Mouse (Mus musculus) layer of hippocampus, adult 2 months (tissue): ENCODE results near the gene Rbp1. TPM values are rescaled to one million over a fixed set of nuclear protein-coding genes. Genes with fewer than 3 reads are reported as not detected.

ENCODE experiments used
- DNase-seq, 2 experiments: peaks; one replicate each; pipeline ENCODE4 v3.0.0; 2022; ENCODE audit warnings: low spot score in 2 of 2
- H3K27ac ChIP-seq: fragments of 200-600 bp; 2 replicates; pipeline ENCODE4 v1.8.1; 2022
- H3K4me3 ChIP-seq: fragments of 200-600 bp; 2 replicates; pipeline ENCODE4 v1.8.1; 2022; ENCODE audit warnings: mild to moderate bottlenecking
- CTCF ChIP-seq: fragments of 200-600 bp; conservative IDR thresholded peaks from 2 replicates; pipeline ENCODE4 v1.8.1; 2022; ENCODE audit warnings: antibody characterized with exemption, mild to moderate bottlenecking, moderate library complexity
- total RNA-seq, 2 experiments: library from RNA; stranded (reverse); gene quantifications; 2 replicates each; pipeline ENCODE4 v1.2.3; 2021

Gene Rbp1
- total RNA-seq, 2 experiments from 2014 or later: 4.3 to 4.9 TPM

DNA sequence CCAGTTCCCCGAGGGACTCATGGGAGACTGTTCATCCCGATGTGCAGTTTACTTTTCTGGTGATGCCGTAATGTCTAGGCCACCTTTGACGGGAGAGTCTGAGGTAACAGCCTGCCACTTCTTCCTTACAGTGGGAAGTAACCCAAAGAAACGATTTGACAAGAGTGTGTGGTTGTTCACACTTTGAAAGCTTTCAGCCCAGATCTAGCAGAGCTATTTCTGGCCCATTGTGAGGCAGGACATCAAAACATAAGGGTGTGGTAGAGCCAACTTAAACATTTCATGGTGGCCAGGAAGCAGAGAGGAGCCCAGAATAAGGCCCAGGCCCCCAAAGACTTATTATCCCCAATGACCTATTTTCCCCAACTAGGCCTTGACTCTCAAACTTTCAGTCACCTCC is 21.1 kb upstream of the Rbp1 start:
- TF ChIP-seq CTCF: no peak
- H3K4me3 ChIP-seq: no peak overlapping the region
- no peak overlapping the region for H3K27ac ChIP-seq
- no peak for DNase-seq

DNA sequence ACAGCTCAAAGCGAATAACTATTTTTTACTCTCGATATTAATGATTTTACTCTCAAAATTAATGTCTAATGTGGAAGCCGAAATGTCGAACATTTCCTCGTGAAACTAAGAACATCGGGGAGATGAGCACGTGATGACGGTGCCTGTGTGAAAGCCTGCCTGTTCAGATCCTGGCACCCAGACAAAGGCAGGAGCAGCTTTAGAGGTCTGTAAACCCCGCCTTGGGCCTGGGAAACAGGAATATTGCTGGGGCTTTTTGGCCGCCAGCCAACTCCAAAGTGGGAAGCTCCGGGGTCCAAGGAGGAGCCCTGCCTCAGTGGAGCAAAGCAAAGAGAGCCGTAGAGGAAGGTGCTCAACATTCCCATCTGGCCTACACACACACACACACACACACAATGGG is 15.0 kb upstream of the Rbp1 start:
- H3K27ac ChIP-seq: no peak overlapping the region
- no peak overlapping the region for H3K4me3 ChIP-seq
- no peak for DNase-seq
- TF ChIP-seq CTCF: no peak

DNA sequence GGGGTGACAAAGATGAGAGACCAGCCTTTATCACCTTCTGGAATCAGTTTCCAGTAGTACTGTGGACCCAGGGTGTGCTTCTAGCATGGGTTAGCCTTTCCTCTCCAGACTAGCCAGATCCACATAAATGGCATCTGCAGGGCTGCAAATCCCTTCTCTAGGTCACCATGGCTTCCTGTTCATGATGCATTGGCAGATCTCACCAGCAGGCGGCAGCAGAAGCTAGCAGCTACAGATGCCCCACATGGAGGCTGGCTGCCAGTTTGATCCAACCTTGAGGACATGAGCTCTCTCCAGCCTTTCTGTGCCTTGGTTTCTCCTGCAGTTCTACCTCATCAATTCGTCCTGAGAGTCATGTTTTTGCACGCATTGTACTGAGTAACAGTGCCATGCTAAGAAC is 13.6 kb upstream of the Rbp1 start:
- no peak overlapping the region for H3K27ac ChIP-seq
- no peak overlapping the region for H3K4me3 ChIP-seq
- DNase-seq: peak; percentile 70 to 77
- peak; percentile 94 for TF ChIP-seq CTCF

DNA sequence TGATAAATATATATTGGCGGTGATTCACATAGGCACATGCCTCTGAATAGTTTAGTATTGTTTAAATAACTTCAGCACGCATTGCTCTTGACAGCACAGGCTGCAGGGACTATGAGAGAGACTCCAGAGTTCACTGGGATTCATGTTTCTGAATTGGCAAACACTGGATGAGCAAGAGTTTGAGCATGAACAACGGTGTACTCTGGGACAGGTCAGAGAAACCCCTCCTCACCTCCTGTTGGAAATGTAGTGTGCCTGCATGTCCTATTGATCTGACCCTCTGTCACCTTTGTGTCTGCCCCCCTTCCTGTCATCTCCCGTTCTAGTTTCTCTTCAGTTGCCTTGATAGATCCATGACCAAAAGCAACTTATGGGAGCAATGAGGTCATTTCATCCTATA is 7.3 kb upstream of the Rbp1 start:
- no peak for TF ChIP-seq CTCF
- H3K27ac ChIP-seq: no peak overlapping the region

DNA sequence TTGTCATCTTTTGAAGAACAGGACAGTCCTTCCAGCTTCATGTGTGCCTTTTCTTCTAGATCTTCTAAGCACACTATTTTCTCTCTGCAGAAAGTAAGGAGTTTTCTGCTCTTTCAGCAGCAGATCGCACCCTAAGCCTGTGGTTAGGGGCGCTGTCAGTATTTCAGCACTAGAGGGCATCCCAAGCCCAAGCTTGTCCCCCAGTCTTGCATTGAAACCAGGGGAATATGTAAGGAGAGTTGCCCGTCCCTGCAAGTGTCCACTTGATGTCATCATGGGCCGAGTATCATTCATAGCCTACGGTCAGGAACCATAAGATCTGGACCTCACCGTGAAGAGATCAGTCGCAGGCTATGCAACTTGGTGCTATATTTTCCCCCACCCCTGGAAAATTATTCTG is 4.8 kb upstream of the Rbp1 start:
- H3K27ac ChIP-seq: no peak overlapping the region
- peak in 1 of 2 experiments; percentile 26 for DNase-seq
- peak; percentile 85 for TF ChIP-seq CTCF
- no peak overlapping the region for H3K4me3 ChIP-seq

More for the DNA sequence above, 7.3 kb upstream of the Rbp1 start:
- DNase-seq: no peak
- H3K4me3 ChIP-seq: no peak overlapping the region

DNA sequence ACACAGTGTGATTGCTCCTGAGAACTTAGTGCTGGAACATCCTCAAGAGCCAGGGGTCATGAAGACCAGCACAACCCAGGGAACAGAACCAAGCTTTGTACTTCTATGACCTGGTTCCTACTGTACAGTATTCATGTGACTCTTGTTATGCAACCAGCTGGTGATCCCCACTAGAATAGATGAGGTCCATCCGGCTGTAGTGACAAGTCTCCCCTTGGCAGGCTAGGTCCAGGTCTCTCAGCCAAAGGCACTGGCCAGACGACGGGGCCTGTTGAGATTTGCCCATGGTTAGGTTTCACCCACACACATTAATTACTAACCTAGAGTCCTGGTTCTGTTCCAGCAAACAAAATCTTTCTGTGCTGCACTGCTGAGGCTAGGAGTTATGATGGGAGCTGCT is 4.4 kb upstream of the Rbp1 start:
- H3K4me3 ChIP-seq: no peak overlapping the region
- no peak overlapping the region for H3K27ac ChIP-seq
- TF ChIP-seq CTCF: no peak
- no peak for DNase-seq

DNA sequence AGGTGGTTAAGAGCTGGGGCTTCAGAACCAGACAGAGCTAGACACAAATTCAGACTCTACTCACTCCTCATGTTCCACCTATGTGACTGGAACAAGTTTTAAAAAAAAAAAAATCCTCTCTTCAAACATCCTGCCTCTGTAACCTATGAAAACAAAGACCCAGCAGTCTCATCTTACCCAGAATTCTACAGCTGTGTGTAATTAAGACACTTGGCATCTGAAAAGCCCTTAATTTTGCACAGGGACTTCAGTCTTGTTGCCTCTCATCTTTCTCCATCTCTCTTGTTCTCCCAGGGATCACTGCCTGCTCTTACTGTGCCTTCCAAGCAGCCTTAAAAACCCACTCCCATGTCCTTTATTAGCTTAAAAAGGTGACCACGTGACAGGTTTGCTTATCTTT is 2.1 kb upstream of the Rbp1 start:
- Histone ChIP-seq H3K4me3 (no peak overlapping the region), H3K27ac (no peak overlapping the region)
- no peak for DNase-seq
- TF ChIP-seq CTCF: no peak

DNA sequence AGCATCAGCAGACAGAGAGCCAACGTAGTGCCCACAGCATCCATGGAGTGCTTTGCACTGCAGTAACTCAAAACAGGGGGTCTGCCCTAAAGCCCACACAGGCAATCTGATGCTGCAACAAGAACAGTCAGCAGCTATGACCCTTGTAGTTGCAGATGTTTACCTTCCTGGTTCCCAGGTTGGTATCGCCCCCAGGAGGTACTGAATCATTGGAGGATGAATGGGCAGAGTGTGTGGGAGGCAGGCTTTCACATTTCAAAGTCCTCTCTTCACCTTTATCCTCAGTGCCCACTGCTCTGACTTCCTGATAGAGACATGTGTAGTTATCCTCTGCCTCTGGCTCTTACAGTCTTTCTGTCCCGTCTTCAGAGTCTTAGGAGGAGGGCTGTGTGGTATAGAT is 858 bp upstream of the Rbp1 start:
- no peak for TF ChIP-seq CTCF
- no peak overlapping the region for H3K27ac ChIP-seq
- DNase-seq: no peak
- no peak overlapping the region for H3K4me3 ChIP-seq

DNA sequence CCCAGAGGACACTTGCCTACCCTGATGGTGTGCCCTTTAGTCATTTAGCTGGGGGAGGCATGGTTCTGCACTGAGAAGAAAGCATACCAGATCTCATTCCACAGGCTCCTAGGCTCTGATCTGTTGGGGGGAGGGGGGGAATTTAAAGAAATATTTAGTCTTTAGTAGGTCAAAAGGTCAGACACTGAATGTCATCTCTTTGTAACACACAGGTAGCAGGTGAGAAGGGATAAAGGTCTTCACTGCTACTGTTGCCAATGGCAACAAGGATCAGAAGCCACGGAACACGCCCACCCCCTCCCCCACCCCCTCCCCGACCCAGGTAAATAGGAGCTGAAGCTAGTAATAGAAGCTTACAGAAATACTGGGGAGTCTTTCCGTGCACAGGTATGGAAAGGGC is 930 bp downstream of the Rbp1 start:
- DNase-seq: no peak
- H3K27ac ChIP-seq: no peak overlapping the region
- H3K4me3 ChIP-seq: no peak overlapping the region
- no peak for TF ChIP-seq CTCF

DNA sequence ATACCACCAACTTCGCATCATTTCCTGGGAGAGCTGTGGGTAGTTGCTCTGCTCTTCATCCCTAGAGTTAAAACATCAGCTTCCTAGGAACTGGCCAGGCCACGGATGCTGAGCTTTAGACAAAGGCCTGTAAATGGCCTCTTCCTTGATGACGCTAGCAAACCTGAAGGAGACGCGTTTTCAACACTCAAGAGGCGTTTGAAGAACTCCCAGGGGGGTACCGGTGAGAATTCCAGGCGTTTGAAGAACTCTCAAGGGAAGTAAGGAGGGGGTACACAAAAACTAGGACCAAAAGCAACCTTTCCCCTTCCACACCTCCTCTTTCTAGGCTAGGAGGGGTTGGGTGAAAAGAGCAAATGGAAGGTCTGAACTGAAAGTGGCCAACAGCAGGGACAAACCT is 1.5 kb downstream of the Rbp1 start:
- H3K4me3 ChIP-seq: peak overlapping the region; percentile 52
- H3K27ac ChIP-seq: no peak overlapping the region
- TF ChIP-seq CTCF: no peak

DNA sequence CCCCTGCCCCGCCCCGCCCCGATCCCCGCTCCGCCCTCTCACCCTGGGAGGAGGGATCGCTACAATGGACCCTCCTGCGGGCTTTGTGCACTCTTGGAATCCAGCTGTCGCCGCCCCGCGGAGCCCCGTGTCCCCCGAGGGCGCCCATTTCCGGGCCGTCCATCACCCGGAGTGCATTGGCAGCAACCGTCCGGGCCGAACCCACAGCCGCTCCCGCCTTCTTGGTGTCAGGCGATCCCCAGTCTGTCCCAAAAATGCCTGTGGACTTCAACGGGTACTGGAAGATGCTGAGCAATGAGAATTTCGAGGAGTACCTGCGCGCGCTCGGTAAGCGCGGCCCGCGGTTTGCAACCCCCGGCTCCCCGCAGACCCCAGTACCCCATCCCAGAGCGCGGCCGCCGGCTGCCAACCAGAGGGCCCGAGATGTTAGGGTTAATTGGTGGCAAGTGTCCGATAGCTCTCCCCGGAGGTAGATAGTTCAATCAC is 2.0 kb downstream of the Rbp1 start:
- H3K27ac ChIP-seq: no peak overlapping the region
- DNase-seq: no peak
- H3K4me3 ChIP-seq: peak overlapping the region; percentile 52
- TF ChIP-seq CTCF: no peak

More for the DNA sequence above, 1.5 kb downstream of the Rbp1 start:
- DNase-seq: no peak

DNA sequence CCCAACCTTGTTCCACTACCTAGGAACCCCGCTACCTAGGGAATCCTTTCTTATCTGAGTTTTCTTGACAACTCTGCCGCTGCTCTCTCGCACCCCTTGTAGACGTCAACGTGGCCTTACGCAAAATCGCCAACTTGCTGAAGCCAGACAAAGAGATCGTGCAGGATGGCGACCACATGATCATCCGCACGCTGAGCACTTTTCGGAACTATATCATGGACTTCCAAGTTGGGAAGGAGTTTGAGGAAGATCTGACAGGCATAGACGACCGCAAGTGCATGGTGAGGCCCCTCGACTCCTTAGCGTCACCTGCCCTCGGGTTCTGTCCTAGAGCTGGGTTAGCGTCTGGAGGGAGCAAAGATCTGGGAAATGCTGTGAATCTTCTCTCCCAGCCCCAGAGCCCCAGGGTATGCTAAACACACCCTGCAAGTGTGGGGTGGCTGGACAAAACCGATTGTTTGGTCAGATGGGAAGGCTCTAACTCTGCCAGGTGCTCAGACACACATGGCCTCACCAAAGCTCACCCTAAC is 2.7 kb downstream of the Rbp1 start:
- peak overlapping the region; percentile 52; the same call in 1 of the 2 replicates for H3K4me3 ChIP-seq
- no peak for TF ChIP-seq CTCF
- DNase-seq: no peak
- no peak overlapping the region for H3K27ac ChIP-seq

DNA sequence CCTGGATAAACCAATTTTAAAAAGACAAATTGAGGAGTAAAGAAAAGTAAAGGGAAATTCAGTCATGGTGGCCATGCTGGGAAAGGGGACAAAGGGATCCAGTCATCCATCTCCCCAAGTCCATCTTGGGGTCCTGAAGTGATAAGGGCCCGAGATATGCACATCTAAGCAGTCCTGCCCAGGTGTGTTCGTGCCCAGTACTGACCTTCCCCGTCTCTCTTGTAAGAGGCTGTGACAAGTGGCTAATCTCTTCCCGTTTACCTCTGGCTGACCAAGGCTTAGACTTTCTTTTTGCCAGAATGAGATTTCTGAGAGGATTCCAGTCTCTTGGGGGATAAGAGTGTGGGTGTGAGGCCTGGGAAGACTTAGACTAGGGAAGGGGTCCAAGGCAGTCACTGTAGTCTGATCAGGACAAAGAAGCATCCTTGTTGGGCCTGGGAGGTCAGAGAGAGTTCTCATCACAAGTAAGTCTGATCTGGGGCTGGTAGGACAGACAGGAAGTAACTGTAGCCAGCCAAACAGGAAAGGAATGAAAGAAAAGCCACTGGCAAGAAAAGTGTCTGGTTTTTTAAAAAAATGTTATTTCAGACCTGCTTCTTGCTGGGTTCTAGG is 5.3 kb downstream of the Rbp1 start:
- H3K27ac ChIP-seq: no peak overlapping the region
- H3K4me3 ChIP-seq: no peak overlapping the region
- no peak for TF ChIP-seq CTCF
- no peak for DNase-seq

DNA sequence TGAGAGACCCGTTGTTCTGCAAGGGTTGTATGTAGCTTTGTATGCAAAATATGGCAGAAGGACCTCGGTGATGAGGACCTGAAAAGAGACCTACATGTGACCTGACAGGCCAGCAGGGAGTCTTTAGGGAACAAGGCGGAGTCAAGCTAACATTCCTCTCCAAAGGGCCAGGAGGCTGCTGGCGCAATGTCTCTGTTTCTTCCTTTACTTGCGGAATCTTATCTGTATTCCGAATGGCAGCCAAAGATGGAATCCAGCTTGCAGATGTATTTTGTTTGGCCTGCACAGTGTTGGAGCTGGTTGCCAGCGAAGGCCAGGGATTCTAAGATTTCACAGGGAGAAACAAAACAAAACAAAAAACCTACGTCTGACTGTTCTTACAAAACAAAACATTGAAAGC is 6.0 kb downstream of the Rbp1 start:
- no peak overlapping the region for H3K4me3 ChIP-seq
- H3K27ac ChIP-seq: no peak overlapping the region
- DNase-seq: no peak
- no peak for TF ChIP-seq CTCF

DNA sequence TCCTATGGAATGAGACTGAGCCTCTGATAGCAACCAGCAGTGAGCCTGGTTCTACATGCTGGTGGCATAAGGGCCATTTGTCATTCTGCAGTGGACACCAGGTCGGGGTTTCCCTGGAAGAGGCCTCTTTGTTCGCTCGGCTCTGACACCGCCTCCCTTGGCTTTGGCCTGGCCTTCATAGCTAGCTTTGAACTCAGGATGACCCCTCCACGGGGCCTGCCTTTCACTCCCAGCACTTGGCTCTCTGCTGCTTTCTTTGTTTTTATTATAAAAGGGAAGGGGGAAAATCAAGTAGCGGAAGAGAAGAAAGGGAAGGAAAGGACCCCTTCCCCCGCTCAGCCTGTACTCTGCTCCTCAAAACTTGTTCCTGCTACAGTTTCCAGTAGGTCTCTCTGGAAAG is 7.0 kb downstream of the Rbp1 start:
- Histone ChIP-seq H3K27ac (0 out of 2 replicates have a peak overlapping the region, but pooled peaks have one; percentile 23), H3K4me3 (no peak overlapping the region)
- no peak for DNase-seq
- no peak for TF ChIP-seq CTCF
